Mouse (Mus musculus) ZHBTc4 (cell line): ENCODE measurements around the gene Olfr1375.
"Not testable (repeated sequence)": the region's sequence is repeated elsewhere in the genome, so short reads cannot be mapped to it uniquely, and the experiment has no call there.

Source experiments
- DNase-seq: peaks from one replicate; pipeline ENCODE4 v3.0.0-alpha.2; 2011; ENCODE audit warnings: low read depth, low spot score

Olfr1375 gene

DNA sequence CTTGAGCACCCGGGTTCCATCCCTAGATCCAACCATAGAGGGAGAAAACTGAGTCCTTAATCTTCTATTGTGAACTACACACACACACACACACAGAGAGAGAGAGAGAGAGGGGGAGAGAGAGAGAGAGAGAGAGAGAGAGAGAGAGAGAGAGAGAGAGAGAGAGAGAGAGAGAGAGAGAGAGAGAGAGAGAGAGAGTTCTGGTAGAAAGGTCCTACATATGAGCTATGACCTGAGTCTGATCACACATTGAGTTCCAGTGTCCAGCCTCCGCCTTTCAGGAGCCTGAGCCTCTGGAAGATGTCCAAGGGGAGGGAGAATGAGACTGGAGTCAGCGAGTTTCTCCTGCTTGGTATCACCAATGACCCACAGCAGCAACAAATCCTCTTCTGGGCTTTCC lies at the start of gene Olfr1375:
Gene Olfr1375 (plus strand): TSS at position 301 of the 400 bp plus-strand sequence.
- DNase-seq, result not testable (repeated sequence)

DNA sequence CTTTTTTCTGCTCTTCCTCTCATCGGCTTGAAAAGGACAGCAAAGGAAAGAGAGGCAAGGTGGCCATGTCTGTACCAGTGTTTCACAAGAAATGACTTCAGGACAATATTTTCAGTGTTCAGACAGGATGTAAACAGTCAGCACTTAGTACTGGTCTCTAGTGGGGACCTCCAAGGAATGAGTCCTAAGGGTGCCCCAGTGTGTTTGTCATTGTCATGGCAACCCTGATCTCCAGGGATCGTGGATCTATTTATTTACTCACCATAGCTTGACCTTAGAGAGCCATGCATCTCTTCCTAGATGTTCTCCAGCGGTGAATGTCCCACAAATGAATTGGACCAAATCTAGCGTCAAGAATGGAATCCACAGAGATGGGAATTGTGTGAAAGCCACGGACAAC lies 44.6 kb upstream of the Olfr1375 start, which contains the start of gene Olfr51:
Gene Olfr51 (plus strand): TSS at position 301 of the 400 bp plus-strand sequence.
- DNase-seq, result no peak

- DNase-seq, result no peak
Measured at GRCm38 (mm10) chr11:51011821-51012220, 36.1 kb upstream of the Olfr1375 start.

DNA sequence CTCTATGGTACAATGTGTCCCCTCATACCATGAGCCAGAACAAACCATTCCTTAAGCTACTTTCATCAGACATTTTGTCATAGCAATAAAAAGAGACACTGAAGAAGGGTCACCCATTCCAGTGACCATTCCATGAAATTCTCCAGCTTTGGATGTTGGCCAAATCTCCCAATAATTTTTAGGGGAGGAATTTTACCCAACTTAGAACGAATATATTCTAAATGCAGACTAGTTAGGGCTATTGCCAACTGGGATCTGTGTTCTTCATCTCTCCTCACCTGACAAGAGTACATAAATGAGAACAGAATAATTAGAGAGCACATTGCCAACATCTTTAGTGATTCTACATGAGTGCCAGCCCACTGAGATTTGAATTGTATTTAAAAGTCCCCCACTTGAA lies 34.0 kb upstream of the Olfr1375 start, which contains the start of gene Olfr54:
Gene Olfr54 (plus strand): TSS at position 301 of the 400 bp plus-strand sequence.
- no peak for DNase-seq

GRCm38 (mm10) chr11:51016341-51016740 lies 31.6 kb upstream of the Olfr1375 start:
- no peak for DNase-seq

DNA sequence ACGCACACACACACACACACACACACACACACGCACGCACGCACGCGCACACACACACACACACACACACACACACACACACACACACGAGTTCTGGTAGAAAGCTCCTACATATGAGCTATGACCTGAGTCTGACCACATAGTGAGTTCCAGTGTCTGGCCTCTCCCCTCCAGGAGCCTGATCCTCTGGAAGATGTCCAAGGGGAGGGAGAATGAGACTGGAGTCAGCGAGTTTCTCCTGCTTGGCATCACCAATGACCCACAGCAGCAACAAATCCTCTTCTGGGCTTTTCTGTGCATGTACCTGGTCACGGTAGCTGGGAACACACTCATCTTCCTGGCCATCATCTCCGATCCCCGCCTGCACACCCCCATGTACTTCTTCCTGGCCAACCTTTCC lies 21.1 kb upstream of the Olfr1375 start:
- not testable (repeated sequence) for DNase-seq

DNA sequence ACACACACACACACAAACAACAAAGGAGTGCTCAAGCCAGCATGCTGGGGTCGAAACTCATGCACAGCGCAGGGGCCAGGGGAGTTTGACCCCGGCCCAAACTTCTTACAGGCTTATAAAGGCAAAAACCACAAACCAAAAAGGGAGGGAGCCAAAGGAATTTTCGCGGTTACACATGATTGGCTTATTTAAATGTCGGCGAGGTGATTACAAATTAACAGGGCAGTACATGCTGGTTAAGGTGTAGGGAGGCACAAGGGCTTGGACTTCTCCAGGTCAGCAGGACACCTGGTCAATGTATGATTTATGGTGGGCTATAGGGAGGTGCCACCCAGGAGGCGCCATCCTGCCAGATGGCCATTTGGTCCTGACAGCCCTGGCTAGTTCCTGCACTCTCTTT lies 18.5 kb upstream of the Olfr1375 start:
- DNase-seq, result not testable (repeated sequence)

- no peak for DNase-seq
Measured at GRCm38 (mm10) chr11:51030225-51030624, 17.7 kb upstream of the Olfr1375 start.

DNA sequence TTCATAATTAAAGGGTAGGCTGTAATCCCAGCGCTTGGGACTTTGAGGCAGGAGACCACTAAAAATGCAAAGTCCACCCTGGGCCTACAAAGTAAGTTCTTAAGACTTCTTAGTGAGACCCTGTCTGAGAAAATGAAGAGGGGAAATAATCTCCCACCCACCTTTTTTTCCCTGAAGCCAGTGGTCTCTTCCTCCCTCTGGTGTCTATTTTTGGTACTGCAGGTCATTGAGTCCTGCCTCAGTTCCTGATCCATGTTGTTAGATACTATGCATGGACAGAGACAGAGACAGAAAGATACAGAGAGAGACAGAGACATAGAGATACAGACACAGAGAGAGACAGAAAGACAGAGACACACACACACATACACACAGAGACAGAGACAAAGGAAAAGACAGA lies 15.1 kb upstream of the Olfr1375 start:
- DNase-seq, result peak; percentile 64

GRCm38 (mm10) chr11:51034141-51034540 lies 13.8 kb upstream of the Olfr1375 start:
- DNase-seq, result peak; percentile 62

- DNase-seq, result no peak
Measured at GRCm38 (mm10) chr11:51035951-51036350, 12.0 kb upstream of the Olfr1375 start.

DNA sequence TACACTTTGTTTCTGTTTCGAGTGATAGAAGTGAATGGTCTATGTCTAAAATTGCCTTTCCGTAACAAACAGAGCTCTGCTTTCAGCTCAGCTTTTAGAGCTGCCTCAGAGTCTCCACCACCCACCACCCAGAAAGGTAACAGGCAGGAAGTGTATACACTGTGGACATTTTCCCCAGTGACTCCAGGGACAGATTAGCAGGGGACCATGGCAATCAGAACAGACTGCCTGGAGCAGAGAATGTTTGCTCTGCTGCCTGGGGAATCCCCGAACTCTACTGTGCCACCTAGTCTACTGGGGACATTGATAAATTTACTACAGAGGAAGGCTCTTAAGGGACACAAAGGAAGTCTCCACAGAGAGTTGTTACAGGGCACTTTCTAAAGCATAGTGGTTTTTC lies 3.1 kb upstream of the Olfr1375 start:
- not testable (repeated sequence) for DNase-seq

DNA sequence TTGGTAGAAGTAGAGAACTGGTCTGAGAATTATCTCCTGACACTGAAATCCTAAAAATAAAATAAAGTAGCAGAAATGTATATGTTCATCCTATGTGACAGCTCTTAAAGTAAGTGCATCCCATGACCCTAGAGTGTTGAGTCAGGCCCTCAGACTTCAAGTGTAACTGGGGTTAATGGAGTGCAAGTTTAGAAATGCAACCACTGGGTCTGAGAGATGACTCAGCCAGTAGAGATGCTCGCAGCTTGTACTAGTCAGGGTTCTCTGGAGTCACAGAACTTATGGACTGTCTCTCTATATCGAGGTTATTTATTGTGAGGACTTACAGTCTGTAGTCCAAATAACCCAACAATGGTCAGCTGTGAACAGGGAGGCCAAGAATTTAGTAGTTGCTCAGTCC lies 3.8 kb downstream of the Olfr1375 start:
- no peak for DNase-seq

- peak; percentile 71 for DNase-seq
Measured at GRCm38 (mm10) chr11:51053230-51053629, 5.3 kb downstream of the Olfr1375 start.

- DNase-seq, result peak; percentile 67
Measured at GRCm38 (mm10) chr11:51059151-51059571, 11.3 kb downstream of the Olfr1375 start, which contains the start of gene Zfp354a. Gene Zfp354a, plus strand, starts transcription at chr11:51059257.

- DNase-seq, result no peak
Measured at GRCm38 (mm10) chr11:51059640-51060039, 11.7 kb downstream of the Olfr1375 start.

- no peak for DNase-seq
Measured at GRCm38 (mm10) chr11:51060981-51061380, 13.1 kb downstream of the Olfr1375 start.

GRCm38 (mm10) chr11:51063276-51063675 lies 15.4 kb downstream of the Olfr1375 start:
- DNase-seq, result no peak

- no peak for DNase-seq
Measured at GRCm38 (mm10) chr11:51063841-51064240, 15.9 kb downstream of the Olfr1375 start.

DNA sequence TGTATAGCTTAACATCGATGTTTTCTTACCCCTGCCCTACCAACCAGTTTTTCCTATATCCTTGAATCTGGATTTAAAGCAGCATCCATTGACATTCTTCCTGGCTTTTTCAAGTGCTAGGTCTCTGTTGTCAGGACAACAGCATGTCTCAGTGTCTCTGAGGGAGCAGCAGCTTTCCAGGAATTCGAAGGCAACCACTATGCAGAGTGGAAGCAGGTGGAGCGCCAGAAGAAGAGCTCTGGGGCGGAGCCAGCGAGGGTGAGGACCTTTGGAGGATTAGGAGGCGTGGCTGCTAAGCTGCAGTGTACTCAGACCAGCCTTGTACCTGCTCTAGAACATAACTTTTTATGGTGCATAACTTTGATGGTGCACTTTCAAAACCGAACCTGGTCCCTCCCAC lies 36.6 kb downstream of the Olfr1375 start:
- DNase-seq, result peak; percentile 83

DNA sequence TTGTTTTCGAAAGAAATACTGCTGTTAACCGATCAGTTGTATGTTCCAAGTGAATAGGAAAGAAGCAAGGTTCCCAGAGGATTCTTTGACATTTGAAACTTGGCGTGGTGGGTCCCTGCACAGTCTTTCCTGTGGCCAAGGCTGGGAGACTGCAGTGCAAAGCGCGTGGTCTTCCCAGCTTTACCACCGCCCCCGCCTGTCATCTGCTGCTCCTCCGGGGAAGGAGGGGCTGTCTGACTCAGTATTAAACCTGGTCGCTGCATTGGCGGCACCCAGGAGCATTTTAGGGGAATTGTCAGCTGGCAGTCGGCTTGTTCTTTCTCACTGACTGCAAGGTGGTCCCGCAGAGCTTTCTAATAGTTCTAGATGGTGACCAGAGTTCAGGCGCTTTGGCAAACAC lies 37.4 kb downstream of the Olfr1375 start:
- no peak for DNase-seq
